11 mouse cellular contexts compared by ENCODE assay signal in the genomic region with DNA sequence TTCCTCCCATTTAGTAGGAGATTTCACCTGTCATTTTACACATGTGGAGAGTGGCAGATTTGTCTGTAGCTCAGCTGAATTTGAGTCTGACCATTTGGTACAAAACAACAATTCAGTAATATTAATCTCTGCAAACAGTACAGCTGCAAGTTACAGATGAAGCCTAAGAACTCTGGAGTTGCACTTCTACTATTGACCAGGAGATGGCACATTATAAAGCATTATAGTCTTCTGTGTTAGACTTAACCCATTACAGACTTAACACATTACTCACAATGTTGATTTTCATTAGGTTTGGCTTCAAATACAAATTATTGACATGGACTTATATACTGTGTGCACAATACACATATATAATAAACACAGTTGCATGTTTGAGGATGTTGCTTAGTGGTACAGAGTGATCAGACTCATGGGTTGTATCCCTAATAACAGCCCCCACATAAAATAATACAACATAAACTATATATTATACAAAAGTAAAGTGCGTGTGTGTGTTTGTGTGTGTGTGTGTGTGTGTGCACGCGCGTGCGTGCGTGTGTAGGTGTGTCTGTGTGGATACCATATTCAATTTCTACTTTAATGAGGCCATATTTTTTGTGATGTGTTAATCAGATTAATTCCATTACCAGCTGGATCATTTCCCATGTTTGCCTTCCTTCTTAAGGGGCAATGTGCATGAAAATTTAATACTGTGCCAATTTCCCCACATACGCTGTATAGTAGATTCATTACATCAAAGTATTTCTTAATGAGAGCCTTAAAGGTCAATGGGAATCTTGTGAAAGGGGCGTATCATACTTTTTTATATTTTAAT. TPM values are rescaled to one million over a fixed set of nuclear protein-coding genes. Genes with fewer than 3 reads are reported as not detected.
A peak's percentile ranks its signal among the peaks of the same experiment; 100 is the strongest.
DNase-seq lines count a peak whose midpoint lies in the region; ATAC-seq and TF ChIP-seq lines count a peak whose summit lies in the region.
"Had no signal": no experiment of that assay in that cellular context is flagged by ENCODE, and none has a peak within 500 bp of the region (broad histone marks: within the 10 kb centered on the region; RNA-seq: fewer than 3 reads in every experiment).

No protein-coding gene starts in this region.

- 90% methylated on average over 8 of the region's 8 CpGs for WGBS in embryonic facial prominence, embryonic 14.5 days
- WGBS in midbrain, embryonic 14.5 days = 81% methylated on average over 8 of the region's 8 CpGs

- no peaks in the 10 kb centered on the region for H3K36me3 ChIP-seq in G1E (replicated peaks)
- H3K36me3 ChIP-seq in embryonic facial prominence, embryonic 14.5 days (ENCODE audit: control insufficient read depth, insufficient read depth, low read length) = no peaks in the 10 kb centered on the region
- H3K36me3 ChIP-seq in midbrain, embryonic 14.5 days (ENCODE audit: control insufficient read depth, insufficient read depth, low read length) = no peaks in the 10 kb centered on the region
- H3K36me3 ChIP-seq: heart, embryonic 13.5 days; limb, embryonic 12.5 days had no signal

- no peaks in the 10 kb centered on the region for H3K27me3 ChIP-seq in G1E (ENCODE audit: insufficient read depth, low read length)
- no peaks in the 10 kb centered on the region for H3K27me3 ChIP-seq in embryonic facial prominence, embryonic 14.5 days (replicated peaks; ENCODE audit: control insufficient read depth, insufficient read depth, low read length)
- H3K27me3 ChIP-seq in midbrain, embryonic 14.5 days (ENCODE audit: control insufficient read depth, insufficient read depth, low read length) = no peaks in the 10 kb centered on the region
- H3K27me3 ChIP-seq: heart, embryonic 13.5 days; limb, embryonic 12.5 days had no signal

- H3K4me3 ChIP-seq in G1E (ENCODE audit: low read depth, low read length) = no peak overlapping the region
- no peak overlapping the region for H3K4me3 ChIP-seq in embryonic facial prominence, embryonic 14.5 days (ENCODE audit: low read depth, low read length)
- H3K4me3 ChIP-seq in midbrain, embryonic 14.5 days (replicated peaks; ENCODE audit: low read depth, low read length) = no peak overlapping the region
- H3K4me3 ChIP-seq: heart, embryonic 13.5 days; limb, embryonic 12.5 days had no signal

- H3K9me3 ChIP-seq in G1E (replicated peaks) = no peaks in the 10 kb centered on the region
- no peaks in the 10 kb centered on the region for H3K9me3 ChIP-seq in embryonic facial prominence, embryonic 14.5 days (ENCODE audit: control insufficient read depth, low read length)
- H3K9me3 ChIP-seq in midbrain, embryonic 14.5 days (ENCODE audit: control insufficient read depth, low read length) = no peaks in the 10 kb centered on the region
- H3K9me3 ChIP-seq: heart, embryonic 13.5 days; limb, embryonic 12.5 days had no signal

- peaks cover 2% of the 10 kb centered on the region; the same call in 1 of the 2 replicates for H3K4me1 ChIP-seq in G1E (ENCODE audit: insufficient read depth, low read depth, low read length)
- H3K4me1 ChIP-seq in embryonic facial prominence, embryonic 14.5 days (ENCODE audit: control insufficient read depth, insufficient read depth, low read length) = no peaks in the 10 kb centered on the region
- H3K4me1 ChIP-seq in midbrain, embryonic 14.5 days (ENCODE audit: control insufficient read depth, insufficient read depth, low read length) = no peaks in the 10 kb centered on the region
- H3K4me1 ChIP-seq: heart, embryonic 13.5 days; limb, embryonic 12.5 days had no signal

- peak; percentile 44; the same call in 1 of the 2 replicates for TF ChIP-seq CTCF in G1E (IDR thresholded peaks at IDR 0.05; ENCODE audit: low read depth, low read length)

- ATAC-seq in G1E (ENCODE audit: extremely low read depth, insufficient number of reproducible peaks, low FRiP score, poor library complexity, severe bottlenecking) = peak; percentile 58; the same call in 1 of the 2 replicates
- ATAC-seq in embryonic facial prominence, embryonic 14.5 days (ENCODE audit: low read depth) = no peak
- no peak for ATAC-seq in midbrain, embryonic 14.5 days (ENCODE audit: low FRiP score, low TSS enrichment)
- ATAC-seq: activated CD4-positive, CD25-positive, alpha-beta regulatory T cell, adult 4 months had no signal

- H3K9ac ChIP-seq in embryonic facial prominence, embryonic 14.5 days (ENCODE audit: low read depth, low read length) = no peak overlapping the region
- no peak overlapping the region for H3K9ac ChIP-seq in midbrain, embryonic 14.5 days (replicated peaks; ENCODE audit: low read length)
- H3K9ac ChIP-seq: heart, embryonic 13.5 days; limb, embryonic 12.5 days had no signal

- peak; percentile 21 for DNase-seq in kidney, adult 9 months
- no peak for DNase-seq in kidney, postnatal 14 days
- DNase-seq in G1E (ENCODE audit: low spot score) (peak; percentile 6), MN1 (ENCODE audit: low spot score) (no peak)
- DNase-seq in embryonic facial prominence, embryonic 14.5 days (ENCODE audit: low spot score) = peak; percentile 20
- DNase-seq in midbrain, embryonic 14.5 days = peak; percentile 82
- no peak for DNase-seq in left cerebral cortex, adult 8-10 months (ENCODE audit: low spot score in 2 of 2)
- no peak for DNase-seq in kidney, adult 18-20 months

- H3K4me2 ChIP-seq in embryonic facial prominence, embryonic 14.5 days (ENCODE audit: low read depth, low read length) = no peak overlapping the region
- no peak overlapping the region for H3K4me2 ChIP-seq in midbrain, embryonic 14.5 days (ENCODE audit: low read length)
- H3K4me2 ChIP-seq: heart, embryonic 13.5 days; limb, embryonic 12.5 days had no signal

- no peak overlapping the region for H3K27ac ChIP-seq in embryonic facial prominence, embryonic 14.5 days (replicated peaks; ENCODE audit: low read depth, low read length)
- H3K27ac ChIP-seq in midbrain, embryonic 14.5 days (replicated peaks; ENCODE audit: low read depth, low read length) = no peak overlapping the region
- H3K27ac ChIP-seq: heart, embryonic 13.5 days; limb, embryonic 12.5 days had no signal

RNA-seq across cellular contexts. Expression of a gene that starts 10.8 kb away (rescaled TPM):
- total RNA-seq in G1E (2014; fragmentation: Nextera tagmentation) (not detected in 2 replicates), G1E (2017) (0.11 TPM in 1 of 2 replicates, not detected in the other)
- polyA plus RNA-seq in G1E (2012) = not detected in 2 replicates
- 5.7 and 6.3 TPM in 2 replicates for polyA plus RNA-seq in embryonic facial prominence, embryonic 14.5 days (2014; fragmentation: Nextera tagmentation; extraction: Ambion mirVana)
- polyA plus RNA-seq in midbrain, embryonic 14.5 days (2014; fragmentation: Nextera tagmentation; extraction: Ambion mirVana) = 60.2 and 64.3 TPM in 2 replicates
- total RNA-seq in left cerebral cortex, adult 8-10 months (2022) = 10 to 100 TPM; 80.0 to 93.5 (median 86.9) TPM
- polyA plus RNA-seq: activated CD4-positive, CD25-positive, alpha-beta regulatory T cell, adult 4 months had no signal

Comparison
In these comparisons a context has a peak if more than half of its experiments do, and no peak if none do; other contexts are left out.
1. DNase-seq: peak in kidney, adult 9 months (single experiment), G1E (single experiment), embryonic facial prominence, embryonic 14.5 days (single experiment) and midbrain, embryonic 14.5 days (single experiment); none in kidney, postnatal 14 days (single experiment), left cerebral cortex, adult 8-10 months (0 of 2), MN1 (single experiment) and kidney, adult 18-20 months (single experiment).